Mouse (Mus musculus) lung, postnatal 36 days (tissue): ENCODE measurements around the gene Abce1.
"Not testable (repeated sequence)": the region's sequence is repeated elsewhere in the genome, so short reads cannot be mapped to it uniquely, and the experiment has no call there.

Experiments
- DNase-seq: peaks from one replicate; pipeline ENCODE4 v3.0.0; 2022; ENCODE audit warnings: mixed read lengths

The Abce1 gene

DNA sequence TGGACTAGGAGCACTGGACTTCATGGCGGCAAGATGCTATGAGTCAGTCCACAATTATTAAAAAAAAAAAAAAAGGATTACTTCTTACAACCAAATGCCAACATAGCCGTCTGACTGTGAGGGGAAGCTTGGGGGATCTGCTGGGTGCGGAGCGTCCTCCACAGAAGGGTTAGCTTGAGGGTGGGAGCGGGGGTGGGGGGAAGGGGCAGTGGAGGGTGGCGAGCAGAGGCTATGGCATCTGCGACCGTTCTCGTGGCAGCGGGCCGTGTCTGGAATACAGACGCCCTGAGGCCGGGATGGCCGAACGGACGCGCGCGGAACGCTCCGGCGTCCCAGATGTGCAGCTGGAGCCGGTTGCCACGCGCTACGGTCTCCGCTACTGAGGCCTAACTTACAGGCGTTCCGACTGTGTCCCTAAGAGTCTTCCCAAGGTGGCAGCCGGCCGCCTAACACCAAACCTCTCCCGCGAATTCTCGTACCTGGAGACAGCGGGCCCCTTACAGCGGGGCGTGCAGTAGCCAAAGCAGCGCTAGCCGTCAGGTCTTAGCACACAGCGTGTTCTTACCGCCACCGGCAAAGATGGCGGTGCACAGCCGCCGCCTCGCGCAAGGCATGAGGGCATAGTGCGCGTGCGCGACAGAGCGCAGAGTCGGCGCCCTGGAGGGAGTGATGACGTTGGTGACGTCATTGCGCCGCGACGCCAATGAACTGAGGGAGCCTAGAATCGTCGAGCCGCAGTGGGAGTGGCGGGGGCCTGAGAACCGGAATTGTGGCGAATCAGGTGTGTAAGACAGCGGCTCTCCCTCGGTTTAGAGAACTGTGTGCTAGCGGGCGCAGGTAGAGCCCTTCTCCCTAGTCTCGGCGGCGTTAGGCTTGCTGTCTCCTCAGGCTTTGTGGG is at the start of gene Abce1, which contains the start of gene Anapc10:
Gene Abce1, minus strand, starts transcription at position 677 of the 898 bp plus-strand sequence.
Gene Anapc10, plus strand, starts transcription at position 757 of the 898 bp plus-strand sequence.
- peak; percentile 99 for DNase-seq

DNA sequence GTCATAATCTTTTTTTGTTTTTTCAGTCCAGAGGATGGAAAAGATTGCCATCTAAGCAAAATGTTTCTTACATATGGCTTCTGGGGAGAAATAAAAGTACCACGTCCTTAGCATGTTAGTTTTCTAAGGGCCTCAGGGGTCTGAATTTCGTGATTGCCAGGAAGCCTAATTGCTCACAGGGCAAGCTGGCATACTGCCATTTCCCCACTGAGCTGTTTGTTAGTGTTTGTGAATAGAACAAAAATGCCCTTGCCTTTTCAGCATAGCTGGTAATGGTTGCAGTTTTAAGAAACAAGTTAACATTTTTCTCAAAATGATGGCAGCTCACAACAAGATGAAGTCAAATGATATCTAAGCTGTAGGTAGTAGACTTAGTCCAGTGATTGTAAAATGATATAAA is 38.8 kb upstream of the Abce1 start:
- no peak for DNase-seq

DNA sequence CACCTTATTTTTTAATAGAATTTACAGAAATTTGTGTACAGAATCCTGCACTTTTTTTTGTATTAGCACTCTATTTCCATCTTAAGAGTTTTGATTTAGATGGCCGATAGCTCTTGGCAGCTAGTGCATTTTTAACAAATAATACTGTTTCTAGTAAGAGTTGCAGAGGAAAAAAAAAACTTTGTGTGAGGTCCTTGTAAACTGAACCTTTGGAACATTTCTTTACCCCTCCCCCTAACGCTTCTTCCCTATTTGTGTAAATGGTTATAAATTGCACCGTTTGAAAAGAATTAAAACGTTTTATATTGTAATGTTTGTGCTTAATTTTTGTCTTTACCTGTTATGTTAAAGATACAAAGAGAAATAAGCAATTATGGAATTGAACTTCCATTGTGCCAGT is 37.1 kb upstream of the Abce1 start:
- DNase-seq = no peak

DNA sequence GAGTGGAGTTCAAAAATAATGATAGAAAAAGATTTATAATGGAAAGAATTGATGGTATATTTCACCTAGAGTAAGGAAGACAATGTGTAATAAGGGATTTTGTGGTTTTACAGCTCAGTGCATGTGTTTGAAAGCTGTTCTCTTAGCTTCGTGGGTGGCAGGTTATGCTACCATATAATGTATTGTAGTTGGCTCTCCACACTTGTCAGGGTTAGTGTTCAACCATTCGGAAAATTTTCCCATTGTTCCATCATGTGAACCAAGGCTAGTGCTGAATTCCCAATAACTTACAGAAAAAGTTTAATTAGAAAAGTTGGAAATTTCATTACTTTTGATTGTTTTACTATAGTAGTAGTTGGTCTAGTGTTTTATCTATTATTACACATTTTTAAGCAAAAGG is 36.6 kb upstream of the Abce1 start:
- no peak for DNase-seq

DNA sequence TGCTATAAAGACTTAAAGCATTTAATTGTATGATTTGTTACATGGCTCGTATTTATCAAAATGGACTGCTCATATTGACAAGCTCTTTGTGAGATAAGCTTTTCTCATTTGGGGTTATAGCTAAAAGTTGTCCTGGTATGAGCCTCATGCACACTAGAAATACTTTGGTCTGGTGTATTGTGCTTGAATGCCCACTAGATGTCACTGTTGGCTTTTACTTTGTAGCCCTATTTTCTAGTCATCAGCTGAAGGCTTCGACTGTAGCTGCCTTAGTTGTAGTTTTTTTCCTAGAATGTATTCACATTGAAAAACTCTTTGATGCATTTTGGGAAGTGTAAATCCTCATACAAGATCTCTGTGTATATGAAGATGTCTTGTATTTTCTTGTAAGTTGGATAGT is 22.8 kb upstream of the Abce1 start:
- DNase-seq = peak; percentile 65

DNA sequence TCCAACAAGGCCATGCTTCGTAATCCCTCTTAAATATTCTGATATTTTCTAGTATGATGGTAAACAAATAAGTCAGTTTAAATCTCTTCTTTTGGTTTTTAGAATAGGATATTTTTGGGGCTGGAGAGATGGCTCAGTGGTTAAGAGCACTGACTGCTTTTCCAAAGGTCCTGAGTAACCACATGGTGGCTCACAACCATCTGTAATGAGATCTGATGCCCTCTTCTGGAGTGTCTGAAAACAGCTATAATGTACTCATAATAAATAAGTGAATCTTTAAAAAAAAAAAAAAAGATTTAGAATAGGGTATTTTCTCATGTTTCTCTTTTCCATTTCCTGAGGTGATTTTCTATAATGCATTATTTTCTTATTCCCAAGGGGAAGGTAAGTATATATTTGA is 16.4 kb upstream of the Abce1 start:
- DNase-seq = peak; percentile 10

DNA sequence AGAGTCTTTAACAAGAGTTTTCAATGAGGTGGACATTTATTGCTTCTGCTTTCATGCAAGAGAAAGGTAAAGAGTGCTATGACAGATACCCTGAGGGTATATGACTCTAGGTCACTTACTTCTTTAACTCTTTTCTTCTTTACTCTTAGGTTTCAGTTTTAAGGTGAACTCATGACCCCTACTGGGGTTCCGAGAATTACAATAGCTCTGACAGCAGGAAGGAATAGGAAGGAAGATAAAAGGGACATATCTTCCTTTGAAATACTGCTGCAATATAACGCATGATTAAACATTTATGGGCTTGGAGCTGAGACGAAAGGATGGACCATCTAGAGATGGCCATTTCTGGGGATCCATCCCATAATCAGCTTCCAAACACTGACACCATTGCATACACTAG is 13.0 kb upstream of the Abce1 start:
- no peak for DNase-seq

DNA sequence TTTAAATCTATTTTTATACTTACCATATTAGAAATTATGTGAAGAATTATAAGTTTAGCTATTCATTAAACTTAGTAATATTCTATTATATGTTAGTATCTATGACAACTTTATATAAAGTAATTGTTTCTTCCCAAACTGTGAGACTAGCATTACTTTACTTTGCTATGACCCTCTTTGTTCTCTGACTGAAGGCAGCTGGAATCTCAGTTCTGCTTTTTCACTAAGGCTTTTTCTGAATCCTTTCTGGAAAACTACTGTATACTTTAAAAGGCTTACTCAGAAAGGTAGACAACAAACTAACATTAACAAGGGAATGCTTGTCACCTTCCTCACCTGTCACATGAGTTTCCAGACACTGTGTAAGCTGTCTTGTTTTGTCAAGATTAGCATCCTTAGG is 11.8 kb upstream of the Abce1 start:
- no peak for DNase-seq

DNA sequence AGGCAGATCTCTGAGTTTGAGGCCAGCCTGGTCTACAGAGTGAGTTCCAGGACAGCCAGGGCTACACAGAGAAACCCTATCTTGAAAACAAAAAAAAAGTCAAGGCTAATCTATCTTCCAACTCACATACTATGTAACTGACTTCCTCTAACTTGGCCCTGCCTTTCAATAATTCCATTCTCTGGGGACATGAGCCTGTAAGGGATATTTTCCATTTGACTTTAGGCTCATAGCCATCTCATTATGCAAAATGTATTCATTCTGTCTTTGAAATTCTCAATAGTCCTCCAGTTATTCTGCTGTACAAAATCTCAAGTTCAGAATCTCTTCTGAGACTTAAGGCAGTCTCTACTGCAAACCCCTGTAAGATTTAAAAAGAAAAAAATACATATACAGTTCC is 10.0 kb upstream of the Abce1 start:
- DNase-seq = no peak

DNA sequence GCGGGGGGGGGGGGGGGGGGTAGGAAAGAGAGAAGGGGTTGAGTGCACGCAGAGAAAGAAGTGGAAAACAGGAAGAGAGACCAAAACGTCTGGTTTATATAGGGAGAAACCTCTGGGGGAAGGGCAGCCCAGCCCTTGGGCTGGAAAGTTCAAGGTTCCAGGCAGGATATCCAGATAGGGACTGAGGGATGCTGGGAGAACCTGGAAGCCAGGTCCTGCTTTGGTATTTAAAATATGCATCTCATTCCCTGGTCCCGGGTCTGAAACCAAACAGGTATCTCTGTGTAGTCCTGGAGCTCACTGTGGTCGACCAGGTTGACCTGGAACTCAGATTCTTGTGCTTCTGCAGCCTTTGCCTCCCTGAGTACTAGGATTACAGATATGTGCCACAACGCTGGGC is 1.1 kb upstream of the Abce1 start:
- no peak for DNase-seq

DNA sequence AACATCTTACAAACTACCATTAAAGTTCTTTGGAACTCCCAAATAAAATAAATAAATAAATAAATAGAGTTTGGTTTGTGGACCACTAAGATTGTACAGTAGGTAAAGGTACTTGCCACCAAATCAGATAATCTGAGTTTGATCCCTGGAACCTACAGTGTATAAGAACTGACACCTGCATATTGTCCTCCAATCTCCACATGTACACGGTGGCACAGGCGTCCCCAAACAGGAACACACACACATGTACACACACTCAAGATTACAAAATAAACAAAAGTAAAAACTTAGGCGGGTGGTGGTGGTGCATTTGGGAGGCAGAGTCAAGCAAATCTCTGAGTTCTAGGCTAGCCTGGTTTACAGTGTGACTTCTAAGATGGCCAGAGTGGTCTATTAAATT is 4.9 kb downstream of the Abce1 start:
- no peak for DNase-seq

DNA sequence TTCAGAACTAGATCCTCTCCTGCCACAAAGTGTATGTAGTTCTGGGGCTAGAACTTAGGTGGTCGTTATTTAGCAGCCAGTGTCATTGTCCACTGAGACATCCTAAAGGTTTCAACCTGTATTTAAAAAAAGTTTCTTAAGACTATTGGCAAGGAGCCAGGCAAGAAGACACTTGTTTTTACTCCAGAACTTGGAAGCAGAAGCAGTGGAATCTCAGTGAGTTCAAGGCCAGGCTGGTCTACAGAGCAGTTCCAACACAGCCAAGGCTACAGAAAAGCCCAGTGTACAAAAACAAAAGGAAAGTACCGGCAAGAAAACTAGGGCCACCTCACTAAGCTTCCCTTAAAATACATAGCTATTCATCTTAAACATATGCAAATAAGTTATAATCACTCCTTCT is 19.0 kb downstream of the Abce1 start:
- DNase-seq = no peak

DNA sequence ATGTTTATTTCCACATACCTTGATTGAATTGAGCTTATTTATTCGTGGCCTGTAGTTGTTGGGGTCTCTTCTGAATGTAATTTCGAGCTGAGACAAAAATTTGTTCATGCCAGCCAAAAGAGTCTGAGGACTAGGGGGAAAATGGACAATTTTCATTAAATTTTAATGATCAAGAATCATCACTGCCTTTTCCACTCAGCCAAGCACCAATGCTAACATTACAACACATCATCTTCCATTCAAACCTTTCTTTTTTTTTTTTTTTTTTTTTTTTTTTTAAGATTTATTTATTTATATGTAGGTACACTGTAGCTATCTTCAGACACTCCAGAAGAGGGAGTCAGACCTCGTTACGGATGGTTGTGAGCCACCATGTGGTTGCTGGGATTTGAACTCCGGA is 25.6 kb downstream of the Abce1 start:
- DNase-seq = not testable (repeated sequence)

DNA sequence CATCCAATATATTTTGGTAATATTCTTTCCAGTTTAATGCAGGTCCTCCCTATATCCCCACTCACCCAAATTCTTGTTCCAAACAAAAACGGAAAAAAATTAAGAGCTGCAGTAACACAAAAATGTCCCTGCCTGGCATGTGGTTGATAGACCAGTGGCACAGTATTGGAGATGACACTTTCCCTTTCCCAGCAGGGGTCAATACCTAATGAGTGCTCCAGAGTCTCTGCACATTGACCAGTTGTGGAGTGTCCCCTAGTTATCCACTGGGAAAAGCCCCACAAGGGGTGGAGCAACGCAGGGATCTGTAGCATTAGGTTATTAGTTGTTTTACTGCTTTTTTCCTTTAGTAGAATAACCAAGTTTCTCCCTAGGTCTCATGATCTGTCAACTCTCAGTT is 30.6 kb downstream of the Abce1 start:
- no peak for DNase-seq

DNA sequence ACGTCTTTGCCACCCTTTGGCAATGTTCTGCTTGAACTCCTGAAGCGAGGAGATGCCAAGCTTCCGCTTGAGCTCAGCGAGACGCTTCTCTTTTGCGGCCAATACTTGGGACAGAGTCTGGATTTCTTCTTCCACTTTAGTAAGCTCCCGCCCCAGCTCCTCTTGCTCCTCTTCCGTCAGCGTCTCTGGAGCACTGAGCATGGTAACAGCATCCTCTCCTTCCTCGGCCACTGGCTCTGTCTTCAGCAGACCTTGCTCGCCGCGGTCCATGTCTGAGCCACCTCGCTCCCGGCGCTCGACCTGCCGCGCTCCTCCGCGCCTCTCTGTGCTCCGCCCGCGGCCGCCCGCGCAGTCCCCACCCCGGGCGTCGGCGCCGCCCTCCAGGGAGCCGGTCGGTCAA is 31.0 kb downstream of the Abce1 start:
- DNase-seq = peak; percentile 10

DNA sequence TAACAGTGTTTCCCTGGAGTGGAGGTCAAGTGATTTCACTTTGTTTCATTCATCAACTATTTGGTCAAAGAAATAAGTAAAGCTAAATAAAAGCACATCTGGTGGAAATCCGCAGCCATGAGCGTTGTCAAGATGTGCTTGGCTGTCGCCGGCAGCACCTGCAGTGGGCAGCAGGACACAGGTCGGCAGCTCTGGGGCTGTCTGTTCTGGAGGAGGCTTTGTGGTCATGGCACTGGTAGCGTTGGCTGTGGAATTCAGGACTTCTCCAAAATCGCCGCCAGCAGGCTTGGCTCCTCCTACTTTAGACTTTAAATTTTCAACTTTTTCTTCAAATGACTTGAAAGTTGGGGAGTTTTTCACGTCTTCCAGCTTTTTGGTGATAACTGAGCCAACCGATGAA is 31.5 kb downstream of the Abce1 start:
- DNase-seq = not testable (repeated sequence)

DNA sequence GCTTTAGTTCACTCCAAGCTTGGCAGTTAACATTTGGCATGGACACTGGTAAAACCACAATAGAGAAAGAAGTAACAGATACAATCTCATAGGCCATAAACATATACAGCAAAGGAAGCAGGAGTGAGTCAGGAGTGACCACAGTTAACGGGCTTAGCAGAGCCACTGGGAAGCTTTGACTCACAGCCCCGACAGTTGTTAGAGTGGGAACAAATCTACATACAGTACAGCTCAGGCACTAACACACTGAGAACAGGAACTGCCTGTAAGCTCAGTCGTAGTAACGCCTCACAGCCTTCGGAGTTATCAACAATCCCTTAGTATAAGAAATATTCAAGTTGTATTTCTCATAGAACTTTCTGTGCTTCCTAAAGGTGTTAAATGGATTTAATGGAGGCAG is 32.5 kb downstream of the Abce1 start:
- DNase-seq = no peak

DNA sequence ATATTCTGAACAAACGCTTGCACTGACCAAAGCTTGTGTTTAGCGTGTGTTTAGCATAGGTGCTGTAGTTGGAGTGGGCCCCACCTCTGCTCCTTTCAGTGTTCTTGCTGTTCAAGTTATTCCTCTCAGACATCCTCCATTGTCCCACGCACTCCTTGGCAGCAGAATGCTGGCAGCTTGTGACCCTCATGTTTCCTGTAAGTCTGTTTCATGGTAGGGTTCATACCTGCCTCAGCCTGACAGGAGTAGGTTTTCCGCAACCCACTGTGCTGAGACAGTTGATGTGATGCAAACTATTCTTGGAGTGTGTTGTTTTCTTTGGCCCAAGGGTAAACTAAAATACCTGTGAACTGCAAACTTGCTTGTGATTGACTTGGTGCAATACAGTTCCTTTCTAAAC is 35.1 kb downstream of the Abce1 start:
- DNase-seq = no peak

DNA sequence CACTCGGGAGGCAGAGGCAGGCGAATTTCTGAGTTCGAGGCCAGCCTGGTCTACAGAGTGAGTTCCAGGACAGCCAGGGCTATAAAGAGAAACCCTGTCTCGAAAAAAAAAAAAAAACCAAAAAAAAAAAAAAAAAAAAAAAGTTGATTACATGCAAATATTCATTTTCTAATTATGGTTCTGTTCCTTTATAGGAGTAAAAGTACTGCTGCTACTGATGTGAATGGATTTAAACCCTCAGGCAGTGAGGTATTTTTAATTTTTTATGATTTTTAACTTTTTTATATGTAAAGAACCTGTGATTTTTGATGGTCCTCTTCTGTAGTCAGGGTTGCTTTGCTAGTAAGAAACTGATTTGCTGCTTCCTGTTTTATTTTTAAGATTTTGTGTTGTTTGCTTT is 52.8 kb downstream of the Abce1 start:
- DNase-seq = not testable (repeated sequence)

DNA sequence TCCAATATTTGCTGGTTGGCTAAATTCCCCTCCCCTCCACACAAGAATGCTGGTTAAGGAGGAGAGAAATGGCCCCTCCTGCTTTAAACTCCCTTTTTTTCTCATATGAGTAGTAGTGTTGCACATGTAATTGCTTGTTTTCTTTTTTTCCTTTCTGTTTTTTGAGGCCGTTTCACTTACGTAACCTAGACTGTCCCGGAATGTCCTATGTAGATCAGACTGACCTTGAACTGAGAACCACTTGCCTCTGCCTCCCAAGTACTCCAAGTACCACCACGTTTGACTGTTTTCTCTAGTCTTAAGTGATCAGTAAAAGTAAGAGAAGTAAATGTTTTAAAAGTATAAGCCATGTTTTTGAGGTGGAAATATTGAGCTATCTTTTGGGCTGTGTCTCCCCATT is 57.8 kb downstream of the Abce1 start:
- no peak for DNase-seq

DNA sequence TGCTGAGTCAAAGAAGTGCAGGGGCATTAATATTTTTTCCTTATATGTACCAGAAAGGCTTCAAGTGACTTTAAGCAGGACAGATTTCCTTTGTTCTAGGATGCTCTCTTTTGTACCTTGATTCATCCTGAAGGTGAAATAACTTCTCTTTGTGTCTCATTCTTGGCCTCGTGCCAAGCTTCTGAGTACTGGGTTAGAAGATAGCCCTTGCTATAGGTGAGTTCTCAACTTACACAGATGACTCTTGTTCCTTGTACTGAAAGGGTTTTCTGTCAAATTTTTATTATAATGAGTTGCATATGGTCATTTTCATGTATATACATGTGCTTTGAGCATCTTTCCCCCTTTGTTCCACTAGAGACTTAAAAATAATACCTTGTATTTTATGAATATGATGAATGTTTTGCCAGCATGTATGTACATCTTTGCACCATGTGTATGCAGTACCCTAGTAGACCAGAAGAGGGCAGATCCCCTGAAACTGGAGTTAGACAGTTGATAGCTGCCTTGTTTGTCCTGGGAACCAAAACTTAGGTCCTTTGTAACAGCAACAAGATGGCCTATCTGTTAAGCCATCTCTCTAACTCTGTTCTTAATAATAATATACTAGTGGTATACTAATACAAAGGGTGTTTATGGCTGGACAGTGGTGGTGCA is 61.3 kb downstream of the Abce1 start:
- DNase-seq = peak; percentile 47

DNA sequence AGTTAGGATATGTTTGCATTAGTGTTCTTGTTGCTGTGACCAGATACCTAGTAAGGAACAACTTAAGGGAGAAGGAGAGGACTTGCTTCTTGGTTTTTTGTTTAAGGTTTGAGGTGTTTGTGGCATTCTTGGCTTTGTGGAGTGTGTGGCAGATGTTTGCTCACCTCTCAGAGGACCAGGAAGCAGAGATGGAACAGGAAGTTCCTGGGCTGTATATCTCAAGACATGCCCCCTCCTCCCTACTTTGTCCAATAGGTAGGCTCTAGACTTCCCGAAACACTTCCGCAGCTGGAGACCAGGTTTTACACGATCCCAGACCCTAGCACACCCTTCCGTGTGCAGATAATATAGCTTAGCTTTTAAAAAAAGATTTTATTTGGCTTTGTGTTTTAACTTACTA is 62.0 kb downstream of the Abce1 start:
- peak; percentile 35 for DNase-seq

DNA sequence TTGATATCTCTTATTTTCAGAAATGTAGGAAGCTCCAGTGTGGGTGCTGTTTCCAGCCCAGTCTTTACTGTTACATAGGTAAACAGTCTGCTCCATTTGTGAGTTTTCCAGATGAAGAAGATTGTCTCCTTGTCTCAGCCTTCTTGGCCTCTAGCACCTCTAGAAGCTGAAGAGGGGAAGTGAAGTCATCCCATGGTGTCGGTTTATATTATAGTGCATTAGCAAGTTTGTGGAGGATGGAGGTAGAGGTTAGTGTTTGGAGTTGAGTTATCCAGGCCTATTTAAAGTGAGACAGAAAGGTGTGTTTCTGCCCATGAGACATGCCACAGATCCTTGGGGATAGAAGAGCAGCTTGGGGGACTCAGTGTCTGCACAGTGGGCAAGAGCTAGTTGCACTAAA is 70.4 kb downstream of the Abce1 start:
- DNase-seq = no peak
